Mouse (Mus musculus) stomach, postnatal 0 days (tissue): Measurements from ENCODE around the gene Chrna4.

Experiments used
- CTCF ChIP-seq: IDR thresholded peaks from 2 replicates; pipeline ENCODE4 v1.5.1; 2016; ENCODE audit warnings: antibody characterized with exemption, low read depth, mild to moderate bottlenecking, moderate library complexity
- EP300 ChIP-seq: optimal IDR thresholded peaks from 2 replicates; pipeline ENCODE3; 2016; ENCODE audit warnings: antibody characterized with exemption

GRCm38 (mm10) chr2:180986449-180986848 lies 56.9 kb downstream of the Chrna4 start, which contains the start of gene Col20a1:
- TF ChIP-seq EP300 (no peak), CTCF (no peak)
